ENCODE assay signal across 19 mouse cellular contexts in genomic region chr12:15720171-15720570, GRCm38 (mm10).
"Had no signal": no experiment of that assay in that cellular context is flagged by ENCODE, and none has a peak within 500 bp of the region (broad histone marks: within the 10 kb centered on the region; RNA-seq: fewer than 3 reads in every experiment).

No protein-coding gene starts in this region.

- DNase-seq: liver, postnatal 0 days; lung, adult 2 months; lung, postnatal 14 days; lung, postnatal 36 days; midbrain, embryonic 14.5 days; right cerebral cortex, postnatal 14 days; thymus, adult 18-20 months; thymus, postnatal 14 days; thymus, postnatal 36 days had no signal

- ATAC-seq: liver, postnatal 0 days; lung, postnatal 0 days; midbrain, embryonic 16.5 days had no signal

- H3K27ac ChIP-seq: liver, embryonic 15.5 days; lung, embryonic 15.5 days; macrophage; midbrain, embryonic 12.5 days; neural tube, embryonic 12.5 days; stomach, embryonic 15.5 days; stomach, postnatal 0 days had no signal

- H3K36me3 ChIP-seq: liver, embryonic 15.5 days; lung, embryonic 15.5 days; midbrain, embryonic 12.5 days; neural tube, embryonic 12.5 days; stomach, embryonic 15.5 days had no signal

- H3K4me1 ChIP-seq: liver, embryonic 15.5 days; midbrain, embryonic 12.5 days; neural tube, embryonic 12.5 days; stomach, embryonic 15.5 days had no signal

- H3K27me3 ChIP-seq: liver, embryonic 15.5 days; lung, embryonic 15.5 days; megakaryocyte, embryonic 14.5 days; midbrain, embryonic 12.5 days; neural tube, embryonic 12.5 days; stomach, embryonic 15.5 days had no signal

- H3K9ac ChIP-seq: liver, embryonic 15.5 days; liver, postnatal 0 days; lung, embryonic 15.5 days; midbrain, embryonic 12.5 days; neural tube, embryonic 12.5 days; stomach, embryonic 15.5 days had no signal

- H3K9me3 ChIP-seq: liver, embryonic 15.5 days; lung, embryonic 15.5 days; megakaryocyte, embryonic 14.5 days; midbrain, embryonic 12.5 days; neural tube, embryonic 12.5 days; stomach, embryonic 15.5 days had no signal

- H3K4me2 ChIP-seq: liver, embryonic 15.5 days; lung, embryonic 15.5 days; midbrain, embryonic 12.5 days; neural tube, embryonic 12.5 days; stomach, embryonic 15.5 days had no signal

- H3K4me3 ChIP-seq: liver, embryonic 15.5 days; lung, embryonic 15.5 days; megakaryocyte, embryonic 14.5 days; midbrain, embryonic 12.5 days; neural tube, embryonic 12.5 days; stomach, embryonic 15.5 days had no signal
